Mouse (Mus musculus) kidney, embryonic 14.5 days (tissue): ENCODE measurements at regions not wholly inside any gene's neighbourhood (a gene's known extent, or its start where the extent isn't known, plus 50 kb on each side); places are given as distances from the start of the nearest gene placed in this dataset.
A peak's percentile ranks its signal among the peaks of the same experiment; 100 is the strongest.

Experiments
- ATAC-seq: fragments of 200-750 bp; cut with Nextera tagmentation; 2 replicates; pipeline ENCODE4 v1.8.0; 2017; ENCODE audit warnings: moderate number of reproducible peaks, mild to moderate bottlenecking, moderate TSS enrichment, moderate library complexity; ENCODE audit not compliant: low FRiP score, low TSS enrichment
- H3K27ac ChIP-seq: fragments of 300-500 bp; sonication (generic); 2 replicates; pipeline ENCODE4 v1.5.1; 2014; ENCODE audit warnings: low read depth, mild to moderate bottlenecking, low read length, moderate library complexity, mixed read lengths
- H3K27me3 ChIP-seq: fragments of 300-500 bp; sonication (generic); 2 replicates; pipeline ENCODE4 v1.6.1; 2014; ENCODE audit warnings: mild to moderate bottlenecking, low read length; ENCODE audit not compliant: control insufficient read depth, insufficient read depth
- H3K36me3 ChIP-seq: fragments of 300-500 bp; sonication (generic); 2 replicates; pipeline ENCODE4 v1.6.1; 2014; ENCODE audit warnings: low read length, mixed read lengths; ENCODE audit not compliant: control insufficient read depth, insufficient read depth
- H3K4me1 ChIP-seq: fragments of 300-500 bp; sonication (generic); 2 replicates; pipeline ENCODE4 v1.6.1; 2014; ENCODE audit warnings: low read length, mixed read lengths; ENCODE audit not compliant: control insufficient read depth, insufficient read depth
- H3K4me2 ChIP-seq: fragments of 300-500 bp; sonication (generic); replicated peaks from 2 replicates; pipeline ENCODE4 v1.6.1; 2014; ENCODE audit warnings: low read depth, mild to moderate bottlenecking, low read length
- H3K4me3 ChIP-seq: fragments of 300-500 bp; sonication (generic); 2 replicates; pipeline ENCODE4 v1.5.1; 2014; ENCODE audit warnings: mild to moderate bottlenecking, low read length
- H3K9ac ChIP-seq: fragments of 300-500 bp; sonication (generic); 2 replicates; pipeline ENCODE4 v1.6.1; 2014; ENCODE audit warnings: low read depth, mild to moderate bottlenecking, low read length, moderate library complexity
- H3K9me3 ChIP-seq: fragments of 300-500 bp; sonication (generic); 2 replicates; pipeline ENCODE4 v1.6.1; 2016; ENCODE audit warnings: low read length; ENCODE audit not compliant: control insufficient read depth
- WGBS: fragments of 180-500 bp; shearing (Covaris S2); extraction: QIAGEN DNeasy Blood & Tissue Kit; methylation state at CpG from one replicate; pipeline ENCODE4 v1.1.7; 2014; 5-methylcytosine and 5-hydroxymethylcytosine counted together

GRCm38 (mm10) chr13:119268301-119268675 is 160.1 kb upstream of the Paip1 start:
- Histone ChIP-seq H3K4me3 (no peak overlapping the region), H3K4me1 (0 out of 2 replicates have a peak, but pooled peaks cover 5% of the 10 kb centered on the region), H3K4me2 (no peak overlapping the region), H3K9ac (no peak overlapping the region), H3K27ac (no peak overlapping the region), H3K9me3 (no peaks in the 10 kb centered on the region), H3K27me3 (no peaks in the 10 kb centered on the region), H3K36me3 (no peaks in the 10 kb centered on the region)
- ATAC-seq: peak; percentile 74; the same call in 1 of the 2 replicates
- 32% methylated on average over 10 of the region's 10 CpGs for WGBS

GRCm38 (mm10) chr13:119275500-119275899 is 152.9 kb upstream of the Paip1 start:
- H3K4me1 ChIP-seq: no peaks in the 10 kb centered on the region
- no peak overlapping the region for H3K9ac ChIP-seq
- 86% methylated on average over 4 of the region's 4 CpGs for WGBS
- no peaks in the 10 kb centered on the region for H3K36me3 ChIP-seq
- no peak for ATAC-seq
- H3K27me3 ChIP-seq: no peaks in the 10 kb centered on the region
- H3K4me3 ChIP-seq: no peak overlapping the region
- H3K27ac ChIP-seq: no peak overlapping the region
- no peak overlapping the region for H3K4me2 ChIP-seq
- no peaks in the 10 kb centered on the region for H3K9me3 ChIP-seq

GRCm38 (mm10) chr13:119277308-119277948 is 151.0 kb upstream of the Paip1 start:
- Histone ChIP-seq H3K4me1 (no peaks in the 10 kb centered on the region), H3K9me3 (no peaks in the 10 kb centered on the region), H3K27me3 (no peaks in the 10 kb centered on the region), H3K36me3 (no peaks in the 10 kb centered on the region), H3K27ac (no peak overlapping the region), H3K9ac (no peak overlapping the region), H3K4me2 (no peak overlapping the region), H3K4me3 (no peak overlapping the region)
- no peak for ATAC-seq
- 77% methylated on average over 13 of the region's 13 CpGs for WGBS

GRCm38 (mm10) chr13:119279449-119279848 is 149.0 kb upstream of the Paip1 start:
- no peak for ATAC-seq
- Histone ChIP-seq H3K27me3 (no peaks in the 10 kb centered on the region), H3K4me2 (no peak overlapping the region), H3K4me1 (no peaks in the 10 kb centered on the region), H3K36me3 (no peaks in the 10 kb centered on the region), H3K9ac (no peak overlapping the region), H3K9me3 (no peaks in the 10 kb centered on the region), H3K4me3 (no peak overlapping the region), H3K27ac (no peak overlapping the region)
- 88% methylated on average over 8 of the region's 8 CpGs for WGBS

GRCm38 (mm10) chr13:119280622-119281021 is 147.8 kb upstream of the Paip1 start:
- no peak overlapping the region for H3K27ac ChIP-seq
- H3K4me1 ChIP-seq: no peaks in the 10 kb centered on the region
- H3K9me3 ChIP-seq: no peaks in the 10 kb centered on the region
- 73% methylated on average over 5 of the region's 5 CpGs for WGBS
- H3K4me2 ChIP-seq: no peak overlapping the region
- ATAC-seq: no peak
- no peak overlapping the region for H3K9ac ChIP-seq
- H3K4me3 ChIP-seq: no peak overlapping the region
- H3K27me3 ChIP-seq: no peaks in the 10 kb centered on the region
- no peaks in the 10 kb centered on the region for H3K36me3 ChIP-seq

- ATAC-seq: peak; percentile 76
- 52% methylated on average over 6 of the region's 6 CpGs for WGBS
- no peak overlapping the region for H3K4me3 ChIP-seq
Measured at GRCm38 (mm10) chr13:119283448-119283847, 145.0 kb upstream of the Paip1 start.

GRCm38 (mm10) chr13:119309238-119309637 is 119.2 kb upstream of the Paip1 start:
- Histone ChIP-seq H3K27me3 (no peaks in the 10 kb centered on the region), H3K4me2 (no peak overlapping the region), H3K9ac (no peak overlapping the region), H3K27ac (no peak overlapping the region), H3K36me3 (no peaks in the 10 kb centered on the region), H3K4me3 (no peak overlapping the region), H3K9me3 (no peaks in the 10 kb centered on the region), H3K4me1 (no peaks in the 10 kb centered on the region)
- ATAC-seq: no peak
- 82% methylated on average over 1 of the region's 1 CpGs for WGBS

More at GRCm38 (mm10) chr13:119283448-119283847, 145.0 kb upstream of the Paip1 start:
- H3K36me3 ChIP-seq: no peaks in the 10 kb centered on the region
- no peak overlapping the region for H3K9ac ChIP-seq
- H3K4me1 ChIP-seq: no peaks in the 10 kb centered on the region
- H3K27me3 ChIP-seq: no peaks in the 10 kb centered on the region
- H3K9me3 ChIP-seq: no peaks in the 10 kb centered on the region
- H3K4me2 ChIP-seq: no peak overlapping the region
- H3K27ac ChIP-seq: no peak overlapping the region

- Histone ChIP-seq H3K9ac (no peak overlapping the region), H3K4me3 (no peak overlapping the region), H3K4me2 (no peak overlapping the region), H3K9me3 (no peaks in the 10 kb centered on the region), H3K27me3 (no peaks in the 10 kb centered on the region), H3K27ac (no peak overlapping the region), H3K4me1 (no peaks in the 10 kb centered on the region), H3K36me3 (no peaks in the 10 kb centered on the region)
- ATAC-seq: no peak
- WGBS: 84% methylated on average over 3 of the region's 3 CpGs
Measured at GRCm38 (mm10) chr13:119310013-119310412, 118.4 kb upstream of the Paip1 start.

- H3K27me3 ChIP-seq: no peaks in the 10 kb centered on the region
- no peak for ATAC-seq
- no peaks in the 10 kb centered on the region for H3K36me3 ChIP-seq
- H3K9me3 ChIP-seq: no peaks in the 10 kb centered on the region
- no peak overlapping the region for H3K9ac ChIP-seq
- no peaks in the 10 kb centered on the region for H3K4me1 ChIP-seq
- 81% methylated on average over 3 of the region's 3 CpGs for WGBS
- no peak overlapping the region for H3K4me3 ChIP-seq
- H3K4me2 ChIP-seq: no peak overlapping the region
- no peak overlapping the region for H3K27ac ChIP-seq
Measured at GRCm38 (mm10) chr13:119314356-119314755, 114.0 kb upstream of the Paip1 start.
